In the genomic region with DNA sequence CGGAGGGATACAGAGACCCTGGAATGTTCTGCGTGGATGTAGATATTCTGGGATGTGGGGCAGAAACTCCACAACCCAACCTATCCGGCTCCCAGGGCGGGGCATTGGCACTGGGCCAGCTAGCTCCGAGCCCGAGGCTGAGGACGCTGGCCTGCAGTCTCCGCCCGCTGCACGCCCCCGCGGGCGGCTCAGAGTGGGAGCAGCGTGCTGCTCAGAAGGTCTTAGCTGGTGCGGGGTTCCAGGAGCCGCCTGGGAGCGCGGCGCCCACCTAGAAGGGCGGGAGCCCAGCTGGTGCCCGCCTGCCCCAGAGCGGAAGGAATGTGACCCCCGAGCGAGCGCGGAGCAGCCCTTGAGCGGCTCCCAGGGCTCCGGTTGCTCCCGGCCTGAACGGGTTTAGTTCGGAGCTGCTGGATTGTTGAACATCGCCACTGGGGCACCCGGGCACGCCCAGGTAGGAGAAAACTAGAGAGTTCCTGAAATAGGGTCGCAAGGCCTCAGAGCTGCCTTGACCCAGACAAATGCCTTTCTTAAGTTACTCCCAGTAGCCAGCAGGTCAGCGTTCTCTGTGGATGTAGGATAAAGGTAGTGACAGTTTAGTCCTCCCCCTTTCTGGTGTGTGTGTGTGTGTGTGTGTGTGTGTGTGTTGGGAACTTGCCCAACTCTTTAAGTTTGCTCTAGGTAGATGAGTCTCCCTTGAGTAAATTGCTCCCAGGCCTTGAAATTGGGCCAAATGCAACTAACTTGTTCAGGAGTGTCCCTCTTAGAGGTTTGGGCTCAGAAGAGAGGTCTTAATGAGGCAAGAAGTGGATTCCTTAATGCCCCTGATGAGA, we compare ENCODE assay signal across 8 mouse cellular contexts. TPM values are rescaled to one million over a fixed set of nuclear protein-coding genes. Genes with fewer than 3 reads are reported as not detected.
A peak's percentile ranks its signal among the peaks of the same experiment; 100 is the strongest.
DNase-seq lines count a peak whose midpoint lies in the region; ATAC-seq and TF ChIP-seq lines count a peak whose summit lies in the region.

No protein-coding gene starts in this region.

- peak overlapping the region; percentile 71 for H3K9ac ChIP-seq in intestine, postnatal 0 days (ENCODE audit: low read depth, low read length)
- peak overlapping the region; percentile 54 for H3K9ac ChIP-seq in midbrain, embryonic 12.5 days (replicated peaks)

- intact Hi-C loops in left cerebral cortex, postnatal 4 days (cut with DNase I): no loop called here

- H3K36me3 ChIP-seq in embryonic facial prominence, embryonic 10.5 days (replicated peaks): no peaks in the 10 kb centered on the region
- H3K36me3 ChIP-seq in intestine, postnatal 0 days (ENCODE audit: control insufficient read depth, insufficient read depth): no peaks in the 10 kb centered on the region
- no peaks in the 10 kb centered on the region for H3K36me3 ChIP-seq in midbrain, embryonic 12.5 days

- peak overlapping the region; percentile 81 for H3K27ac ChIP-seq in embryonic facial prominence, embryonic 10.5 days (replicated peaks)
- H3K27ac ChIP-seq in intestine, postnatal 0 days (ENCODE audit: low read depth, low read length): peak overlapping the region; percentile 57; the same call in 1 of the 2 replicates
- no peak overlapping the region for H3K27ac ChIP-seq in midbrain, embryonic 12.5 days (replicated peaks)

- ATAC-seq in intestine, postnatal 0 days: peak; percentile 74
- ATAC-seq in midbrain, embryonic 12.5 days (ENCODE audit: low FRiP score, low read depth): peak; percentile 90

- DNase-seq in layer of hippocampus, adult 11-12 months (ENCODE audit: low spot score): peak; percentile 67
- no peak for DNase-seq in layer of hippocampus, adult 9-10 months (ENCODE audit: low spot score)
- peak; percentile 77 for DNase-seq in embryonic facial prominence, embryonic 10.5 days (ENCODE audit: low spot score)
- peak; percentile 77 to 89 for DNase-seq in gastrocnemius, postnatal 4 days (ENCODE audit: low spot score in 2 of 2)
- DNase-seq in left cerebral cortex, postnatal 4 days: peak; percentile 77
- DNase-seq in spleen, adult 18-20 months: peak; percentile 15 to 33

- WGBS in embryonic facial prominence, embryonic 10.5 days: 2% methylated on average over 36 of the region's 36 CpGs
- WGBS in intestine, postnatal 0 days: 2% methylated on average over 36 of the region's 36 CpGs
- 3% methylated on average over 36 of the region's 36 CpGs for WGBS in midbrain, embryonic 12.5 days

- peak overlapping the region; percentile 63 for H3K4me3 ChIP-seq in embryonic facial prominence, embryonic 10.5 days
- H3K4me3 ChIP-seq in intestine, postnatal 0 days (ENCODE audit: low read depth, low read length): peak overlapping the region; percentile 55
- peak overlapping the region; percentile 43 for H3K4me3 ChIP-seq in midbrain, embryonic 12.5 days

- TF ChIP-seq CTCF in intestine, postnatal 0 days (IDR thresholded peaks at IDR 0.05; ENCODE audit: low read depth): no peak

- no peaks in the 10 kb centered on the region for H3K9me3 ChIP-seq in embryonic facial prominence, embryonic 10.5 days
- H3K9me3 ChIP-seq in intestine, postnatal 0 days (ENCODE audit: control insufficient read depth): no peaks in the 10 kb centered on the region
- H3K9me3 ChIP-seq in midbrain, embryonic 12.5 days: no peaks in the 10 kb centered on the region

- H3K4me2 ChIP-seq in intestine, postnatal 0 days (replicated peaks; ENCODE audit: low read depth): peak overlapping the region; percentile 93
- peak overlapping the region; percentile 81 for H3K4me2 ChIP-seq in midbrain, embryonic 12.5 days (replicated peaks)

- peaks cover 16% of the 10 kb centered on the region for H3K4me1 ChIP-seq in embryonic facial prominence, embryonic 10.5 days
- 0 out of 2 replicates have a peak, but pooled peaks cover 3% of the 10 kb centered on the region for H3K4me1 ChIP-seq in intestine, postnatal 0 days (replicated peaks; ENCODE audit: control insufficient read depth, insufficient read depth, low read length)
- peaks cover 9% of the 10 kb centered on the region for H3K4me1 ChIP-seq in midbrain, embryonic 12.5 days

- H3K27me3 ChIP-seq in embryonic facial prominence, embryonic 10.5 days (replicated peaks; ENCODE audit: low read depth, poor library complexity, severe bottlenecking): peaks cover 39% of the 10 kb centered on the region
- H3K27me3 ChIP-seq in intestine, postnatal 0 days (replicated peaks; ENCODE audit: control insufficient read depth, insufficient read depth, low read length): no peaks in the 10 kb centered on the region
- H3K27me3 ChIP-seq in midbrain, embryonic 12.5 days: peaks cover 12% of the 10 kb centered on the region; the same call in 1 of the 2 replicates

RNA-seq across cellular contexts. Expression of gene Il1r1, which starts 41.8 kb away (rescaled TPM):
- polyA plus RNA-seq in embryonic facial prominence, embryonic 10.5 days (2016; fragmentation: Nextera tagmentation; extraction: Ambion mirVana): 0.45 and 0.62 TPM in 2 replicates
- 1 to 10 TPM; 6.3 to 6.4 TPM for total RNA-seq in gastrocnemius, postnatal 4 days (2021)
- 5.4 and 5.9 TPM in 2 replicates for polyA plus RNA-seq in intestine, postnatal 0 days (2015; fragmentation: Nextera tagmentation; extraction: Ambion mirVana)
- total RNA-seq in left cerebral cortex, postnatal 4 days (2021): 1 to 10 TPM; 1.2 to 1.4 TPM
- 1.2 and 1.9 TPM in 2 replicates for polyA plus RNA-seq in midbrain, embryonic 12.5 days (2016; fragmentation: Nextera tagmentation; extraction: Ambion mirVana)

RNA-seq across cellular contexts. Expression of gene Il1rl2, which starts 57.8 kb away (rescaled TPM):
- 1.8 and 2.1 TPM in 2 replicates for polyA plus RNA-seq in embryonic facial prominence, embryonic 10.5 days (2016; fragmentation: Nextera tagmentation; extraction: Ambion mirVana)
- total RNA-seq in gastrocnemius, postnatal 4 days (2021): 1 to 10 TPM; 7.7 to 9.4 TPM
- 3.1 and 3.3 TPM in 2 replicates for polyA plus RNA-seq in intestine, postnatal 0 days (2015; fragmentation: Nextera tagmentation; extraction: Ambion mirVana)
- 1 to 10 TPM; 1.0 to 1.7 TPM for total RNA-seq in left cerebral cortex, postnatal 4 days (2021)
- 1.6 and 1.7 TPM in 2 replicates for polyA plus RNA-seq in midbrain, embryonic 12.5 days (2016; fragmentation: Nextera tagmentation; extraction: Ambion mirVana)
